Mouse (Mus musculus) embryonic facial prominence, embryonic 12.5 days (tissue): ENCODE measurements around the gene Lhx9. TPM values are rescaled to one million over a fixed set of nuclear protein-coding genes. Genes with fewer than 3 reads are reported as not detected.

Experiments
- ATAC-seq: fragments of 200-750 bp; cut with Nextera tagmentation; 2 replicates; pipeline ENCODE4 v1.8.0; 2017; ENCODE audit not compliant: insufficient number of reproducible peaks, insufficient read depth, low FRiP score, low TSS enrichment
- H3K27ac ChIP-seq: fragments of 300-500 bp; sonication (generic); 2 replicates; pipeline ENCODE4 v1.5.1; 2016; ENCODE audit warnings: mild to moderate bottlenecking
- H3K27me3 ChIP-seq: fragments of 300-500 bp; sonication (generic); 2 replicates; pipeline ENCODE4 v1.6.1; 2016; ENCODE audit warnings: mild to moderate bottlenecking, moderate library complexity
- H3K36me3 ChIP-seq: fragments of 300-500 bp; sonication (generic); 2 replicates; pipeline ENCODE4 v1.6.1; 2016; ENCODE audit warnings: mild to moderate bottlenecking
- H3K4me1 ChIP-seq: fragments of 300-500 bp; sonication (generic); 2 replicates; pipeline ENCODE4 v1.6.1; 2016
- H3K4me2 ChIP-seq: fragments of 300-500 bp; sonication (generic); replicated peaks from 2 replicates; pipeline ENCODE4 v1.6.1; 2016; ENCODE audit warnings: mild to moderate bottlenecking, moderate library complexity
- H3K4me3 ChIP-seq: fragments of 300-500 bp; sonication (generic); 2 replicates; pipeline ENCODE4 v1.5.1; 2016; ENCODE audit warnings: mild to moderate bottlenecking
- H3K9ac ChIP-seq: fragments of 300-500 bp; sonication (generic); 2 replicates; pipeline ENCODE4 v1.6.1; 2016; ENCODE audit warnings: mild to moderate bottlenecking, moderate library complexity
- H3K9me3 ChIP-seq: fragments of 300-500 bp; sonication (generic); 2 replicates; pipeline ENCODE4 v1.6.1; 2016; ENCODE audit warnings: mild to moderate bottlenecking, moderate library complexity
- WGBS: fragments of 180-500 bp; shearing (Covaris S2); methylation state at CpG from one replicate; pipeline ENCODE4 v1.1.7; 2016; 5-methylcytosine and 5-hydroxymethylcytosine counted together
- polyA plus RNA-seq: library from polyadenylated mRNA; unstranded; fragments of >200 nt; fragmentation: Nextera tagmentation; extraction: Ambion mirVana; gene quantifications from 2 replicates; pipeline ENCODE4 v1.2.1, GENCODE M21; 2016

Lhx9 gene
- polyA plus RNA-seq, 1 experiment from 2014 or later, result 0.91 TPM

DNA sequence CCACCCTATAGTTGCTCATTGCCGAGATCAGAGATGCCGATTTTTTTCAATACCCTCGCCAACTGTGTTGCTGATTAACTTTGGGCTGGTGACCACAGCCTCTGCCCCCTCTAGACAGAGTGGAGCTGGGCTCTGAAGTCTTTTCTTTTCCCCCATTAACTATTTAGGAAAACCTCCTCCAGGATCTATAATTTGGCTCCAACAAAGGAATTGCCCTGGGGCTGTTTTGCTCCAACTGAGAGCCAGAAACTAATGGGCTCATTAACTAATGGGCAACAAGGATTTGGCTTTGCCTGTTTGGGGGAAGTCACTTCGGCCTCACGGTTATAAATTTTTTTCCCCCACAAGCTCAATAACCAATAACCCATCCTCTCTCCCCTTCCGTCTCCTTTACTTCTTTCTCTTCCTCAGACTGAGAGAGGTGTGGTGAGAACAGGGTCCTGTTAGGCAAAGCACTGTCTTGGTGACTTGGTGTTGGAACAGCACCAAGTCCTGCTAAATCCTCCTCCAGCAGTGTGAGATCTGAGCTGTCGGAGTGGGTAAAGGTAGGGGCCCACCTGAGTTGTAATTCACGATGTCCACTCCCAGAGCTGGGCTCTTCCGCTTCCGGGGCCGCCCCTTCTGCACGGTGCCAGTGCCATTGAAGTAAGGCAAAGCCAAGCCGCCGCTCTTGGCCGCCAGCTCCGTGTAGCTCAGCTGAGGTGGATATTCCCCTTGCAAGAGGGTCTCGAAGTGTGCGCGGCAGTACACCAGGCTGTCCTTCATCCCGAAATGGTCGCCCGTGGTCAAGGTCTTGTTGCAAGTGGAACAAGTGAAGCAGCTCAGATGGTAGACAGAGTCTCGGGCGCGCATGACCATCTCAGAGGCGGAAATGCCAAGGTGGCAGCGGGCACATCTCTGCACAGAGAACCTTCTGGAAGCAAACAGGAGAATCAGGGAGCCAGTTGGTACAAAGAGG lies 10.3 kb downstream of the Lhx9 start:
- Histone ChIP-seq H3K36me3 (no peaks in the 10 kb centered on the region), H3K27me3 (peaks cover 66% of the 10 kb centered on the region), H3K9me3 (no peaks in the 10 kb centered on the region), H3K4me2 (peak overlapping the region; percentile 25; the same call in 1 of the 2 replicates), H3K4me1 (peaks cover 11% of the 10 kb centered on the region), H3K9ac (no peak overlapping the region), H3K4me3 (peak overlapping the region; percentile 19), H3K27ac (no peak overlapping the region)
- no peak for ATAC-seq
- 8% methylated on average over 27 of the region's 27 CpGs for WGBS

DNA sequence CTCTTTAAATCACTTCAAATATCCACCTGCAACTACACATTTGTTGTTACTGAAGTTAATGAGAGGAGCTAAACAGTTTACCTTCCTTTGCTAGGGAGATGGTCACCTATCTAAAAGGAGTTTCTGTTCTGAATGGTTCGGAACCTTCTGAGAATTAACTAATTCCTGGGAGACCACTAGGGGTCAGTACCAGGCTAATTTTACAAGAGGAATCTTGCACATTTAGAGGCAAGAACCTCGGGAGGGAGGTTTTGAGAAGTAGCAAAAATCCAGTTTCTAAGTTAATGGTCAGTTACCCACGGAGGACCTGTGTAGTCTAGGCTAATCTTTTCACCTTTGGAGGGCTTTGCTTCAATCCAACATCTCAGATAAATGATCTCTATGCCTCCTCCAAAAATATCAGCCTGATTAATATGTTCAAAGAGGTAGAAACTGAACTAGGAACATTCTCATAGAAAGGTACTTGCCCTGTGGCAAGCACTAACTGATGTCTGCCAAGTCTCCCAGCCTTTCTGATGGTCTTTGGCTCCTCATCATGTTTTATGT lies 12.9 kb downstream of the Lhx9 start:
- Histone ChIP-seq H3K27ac (no peak overlapping the region), H3K9ac (no peak overlapping the region), H3K4me3 (no peak overlapping the region), H3K36me3 (no peaks in the 10 kb centered on the region), H3K9me3 (no peaks in the 10 kb centered on the region), H3K27me3 (peaks cover 71% of the 10 kb centered on the region), H3K4me2 (no peak overlapping the region), H3K4me1 (peaks cover 4% of the 10 kb centered on the region; the same call in 1 of the 2 replicates)
- no peak for ATAC-seq
- 3% methylated on average over 3 of the region's 3 CpGs for WGBS

DNA sequence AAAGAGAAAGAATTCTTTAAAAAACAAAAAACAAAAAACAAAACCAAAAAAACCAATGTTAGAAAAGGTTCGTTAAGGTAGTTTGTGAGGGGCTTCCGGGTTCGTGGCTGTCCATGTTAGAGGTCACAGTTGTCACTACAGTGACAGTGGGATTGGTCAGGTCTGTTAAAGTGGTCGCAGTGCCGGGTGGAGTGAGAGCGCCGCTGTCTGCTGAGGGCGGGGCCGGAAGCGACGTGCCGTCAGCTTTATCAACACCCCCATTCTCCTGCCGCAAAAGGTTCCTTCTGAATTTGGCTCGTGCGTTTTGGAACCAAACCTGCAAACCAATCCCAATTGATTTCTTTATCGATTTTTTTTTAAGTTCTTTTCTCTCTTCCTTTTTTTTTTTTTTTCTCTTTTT lies 17.1 kb downstream of the Lhx9 start:
- Histone ChIP-seq H3K4me3 (peak overlapping the region; percentile 28), H3K9me3 (no peaks in the 10 kb centered on the region), H3K36me3 (no peaks in the 10 kb centered on the region), H3K4me2 (peak overlapping the region; percentile 59), H3K9ac (no peak overlapping the region), H3K4me1 (no peaks in the 10 kb centered on the region), H3K27me3 (peaks cover 35% of the 10 kb centered on the region), H3K27ac (no peak overlapping the region)
- under 1% methylated on average over 16 of the region's 16 CpGs for WGBS
- ATAC-seq, result no peak

DNA sequence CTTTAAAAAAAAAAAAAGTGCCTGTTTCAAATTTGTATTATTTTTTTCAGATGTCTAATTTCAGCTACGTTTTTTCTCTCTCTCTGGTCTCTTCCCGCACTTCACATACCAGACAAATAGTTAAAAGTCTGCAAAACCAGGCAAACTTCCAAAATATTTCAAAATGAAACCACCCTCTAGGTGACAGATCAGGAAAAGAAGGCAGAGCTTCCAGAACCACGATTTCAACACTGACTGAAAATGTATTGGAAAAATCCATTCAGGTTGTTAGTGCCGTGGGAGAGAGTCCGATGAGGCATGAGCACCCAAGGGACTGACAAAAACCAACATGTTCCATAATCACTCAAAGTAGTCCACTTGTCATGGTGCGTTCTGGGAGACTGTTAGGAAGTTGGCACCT lies 21.5 kb downstream of the Lhx9 start:
- H3K9ac ChIP-seq, result no peak overlapping the region
- H3K4me3 ChIP-seq, result no peak overlapping the region
- no peaks in the 10 kb centered on the region for H3K9me3 ChIP-seq
- WGBS, result 54% methylated on average over 6 of the region's 6 CpGs
- no peaks in the 10 kb centered on the region for H3K36me3 ChIP-seq
- H3K4me2 ChIP-seq, result no peak overlapping the region
- H3K27me3 ChIP-seq, result peaks cover under 1% of the 10 kb centered on the region
- no peak overlapping the region for H3K27ac ChIP-seq
- ATAC-seq, result no peak
- no peaks in the 10 kb centered on the region for H3K4me1 ChIP-seq

DNA sequence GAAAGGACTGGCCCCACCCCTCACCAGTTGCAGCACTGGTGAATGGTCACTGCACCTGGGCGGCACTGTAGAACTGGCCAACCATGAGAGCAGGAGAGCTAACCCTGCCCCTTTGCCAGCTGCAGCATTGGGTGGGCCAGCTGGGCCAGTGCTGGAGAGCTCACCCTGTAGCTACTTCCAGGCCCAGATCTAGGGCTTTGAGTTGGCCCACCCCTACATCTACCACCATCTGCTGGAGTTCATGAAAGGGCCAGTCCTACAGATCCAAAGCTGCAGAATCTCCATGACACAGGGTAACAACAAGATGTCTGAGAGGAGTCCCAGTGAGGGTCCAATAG lies 25.4 kb downstream of the Lhx9 start:
- Histone ChIP-seq H3K4me1 (no peaks in the 10 kb centered on the region), H3K9me3 (no peaks in the 10 kb centered on the region), H3K4me3 (no peak overlapping the region), H3K9ac (no peak overlapping the region), H3K4me2 (no peak overlapping the region), H3K36me3 (no peaks in the 10 kb centered on the region), H3K27me3 (no peaks in the 10 kb centered on the region), H3K27ac (no peak overlapping the region)
- ATAC-seq, result peak; percentile 35; the same call in 1 of the 2 replicates
- 92% methylated on average over 1 of the region's 1 CpGs for WGBS

DNA sequence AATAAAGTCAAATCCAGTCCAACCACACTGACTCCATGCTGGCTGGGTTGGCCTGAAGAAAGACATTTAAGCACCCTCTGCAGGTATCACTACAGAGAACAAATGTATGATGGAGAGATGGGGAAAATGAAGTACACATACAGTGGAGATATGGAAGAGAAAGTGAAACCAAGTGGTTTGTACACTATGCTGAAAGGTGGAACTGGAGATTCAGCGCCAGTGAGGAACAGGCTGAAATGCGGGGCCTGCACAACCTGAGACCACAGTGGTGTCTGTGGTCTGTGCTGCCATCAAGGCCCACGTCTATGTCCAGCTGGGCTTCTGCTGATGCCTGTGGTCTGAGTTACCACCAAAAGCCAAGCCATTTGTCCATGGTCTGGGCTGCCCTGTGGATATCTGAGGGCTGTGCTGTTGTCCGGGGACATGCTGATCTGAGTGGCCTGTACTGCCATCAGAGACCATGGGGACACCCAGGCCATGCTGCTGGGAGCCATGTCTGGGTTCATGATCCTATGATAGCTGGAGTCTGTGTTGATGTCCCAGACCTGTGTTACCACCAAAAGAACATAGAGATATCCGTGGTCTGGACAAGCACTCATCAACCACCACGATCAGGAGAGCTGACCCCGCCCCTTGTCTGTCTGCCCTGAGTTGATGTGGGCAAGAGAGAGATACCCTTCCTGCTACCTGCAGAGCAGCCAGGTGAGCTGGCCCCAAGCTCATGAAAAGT lies 26.0 kb downstream of the Lhx9 start:
- Histone ChIP-seq H3K4me3 (no peak overlapping the region), H3K4me2 (no peak overlapping the region), H3K36me3 (no peaks in the 10 kb centered on the region), H3K27ac (no peak overlapping the region), H3K9ac (no peak overlapping the region), H3K4me1 (no peaks in the 10 kb centered on the region), H3K27me3 (no peaks in the 10 kb centered on the region), H3K9me3 (no peaks in the 10 kb centered on the region)
- 87% methylated on average over 7 of the region's 7 CpGs for WGBS
- ATAC-seq, result 0 out of 2 replicates have a peak, but pooled peaks have one; percentile 47

GRCm38 (mm10) chr1:138801732-138802131 lies 46.6 kb downstream of the Lhx9 start:
- no peak overlapping the region for H3K27ac ChIP-seq
- ATAC-seq, result no peak
- H3K4me2 ChIP-seq, result no peak overlapping the region
- H3K9me3 ChIP-seq, result no peaks in the 10 kb centered on the region
- no peaks in the 10 kb centered on the region for H3K27me3 ChIP-seq
- H3K9ac ChIP-seq, result no peak overlapping the region
- H3K4me1 ChIP-seq, result no peaks in the 10 kb centered on the region
- 41% methylated on average over 3 of the region's 3 CpGs for WGBS
- no peak overlapping the region for H3K4me3 ChIP-seq
- H3K36me3 ChIP-seq, result no peaks in the 10 kb centered on the region

GRCm38 (mm10) chr1:138801296-138801695 lies 47.1 kb downstream of the Lhx9 start:
- Histone ChIP-seq H3K4me2 (no peak overlapping the region), H3K4me3 (no peak overlapping the region), H3K4me1 (no peaks in the 10 kb centered on the region), H3K9ac (no peak overlapping the region), H3K27ac (no peak overlapping the region), H3K36me3 (no peaks in the 10 kb centered on the region), H3K9me3 (no peaks in the 10 kb centered on the region), H3K27me3 (no peaks in the 10 kb centered on the region)
- ATAC-seq, result no peak
- WGBS, result 57% methylated on average over 3 of the region's 3 CpGs

DNA sequence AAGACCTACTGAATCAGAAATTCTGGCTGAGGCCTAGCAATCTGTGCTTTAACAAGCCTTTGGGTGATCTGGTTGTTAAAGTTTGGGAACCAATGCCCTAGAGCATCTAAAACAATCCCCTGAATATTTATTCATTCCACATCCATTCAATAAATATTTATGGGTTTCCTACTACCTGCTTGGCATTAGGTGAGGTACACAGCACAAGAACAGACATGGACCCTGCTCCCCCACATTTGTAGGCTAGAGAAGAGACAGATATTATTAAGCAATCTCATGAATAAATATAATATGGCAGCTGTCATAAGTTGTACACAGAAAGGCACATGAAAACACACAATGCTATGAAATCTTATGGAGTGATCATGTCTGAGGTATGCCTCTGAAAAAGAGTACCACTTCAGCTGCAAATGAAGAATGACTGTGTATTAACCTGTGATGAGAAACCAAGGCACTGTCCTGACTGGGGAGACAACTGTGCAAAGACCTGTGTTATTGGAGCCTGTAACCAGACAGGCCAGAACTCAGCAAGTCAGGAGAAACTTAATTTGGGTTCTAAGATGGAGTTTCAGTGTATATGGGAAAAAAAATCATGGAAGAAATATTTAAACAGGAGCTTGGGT lies 48.6 kb downstream of the Lhx9 start:
- Histone ChIP-seq H3K9ac (no peak overlapping the region), H3K9me3 (no peaks in the 10 kb centered on the region), H3K4me1 (no peaks in the 10 kb centered on the region), H3K27me3 (no peaks in the 10 kb centered on the region), H3K27ac (no peak overlapping the region), H3K36me3 (no peaks in the 10 kb centered on the region), H3K4me2 (no peak overlapping the region), H3K4me3 (no peak overlapping the region)
- ATAC-seq, result no peak

DNA sequence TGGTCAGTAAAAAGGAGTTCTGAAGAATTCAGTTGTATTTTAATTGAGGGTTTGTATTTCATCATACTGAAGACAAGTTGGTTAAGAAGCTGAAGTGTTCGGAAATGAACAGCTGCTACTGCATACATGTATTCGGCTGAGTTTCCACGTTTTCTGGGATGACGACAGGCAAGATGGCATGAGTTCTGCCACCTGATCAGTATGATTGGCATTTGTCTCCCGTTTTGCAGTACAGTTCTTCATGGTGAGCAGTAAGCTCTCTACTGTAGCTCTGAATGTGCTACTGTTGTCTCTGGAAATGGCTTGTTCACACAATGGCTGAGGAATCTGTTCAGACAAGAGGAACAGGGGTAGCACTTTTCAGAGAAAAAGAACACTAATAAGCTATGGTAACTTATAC lies 50.3 kb downstream of the Lhx9 start:
- H3K27me3 ChIP-seq, result no peaks in the 10 kb centered on the region
- WGBS, result 84% methylated on average over 5 of the region's 5 CpGs
- no peak overlapping the region for H3K4me3 ChIP-seq

DNA sequence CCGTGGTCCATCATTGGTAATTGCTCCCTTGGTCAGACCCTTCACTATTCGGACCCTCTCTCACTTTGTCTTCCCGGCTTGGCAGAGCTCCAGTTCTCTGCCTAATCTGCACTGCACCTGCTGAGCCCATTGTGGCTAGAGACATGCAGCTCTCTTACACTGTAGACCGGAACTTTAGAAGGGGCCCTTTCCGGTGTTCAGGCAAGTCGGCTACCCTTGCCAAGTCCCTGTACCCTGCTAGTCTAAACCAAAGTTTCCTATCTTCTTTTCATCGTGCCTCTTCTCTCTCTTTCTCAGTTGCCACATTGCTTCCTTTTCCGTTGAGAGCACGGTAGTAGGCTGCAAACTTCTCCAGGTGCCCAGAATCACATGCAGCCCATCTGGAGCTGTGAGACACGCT lies 62.5 kb downstream of the Lhx9 start:
- H3K9me3 ChIP-seq, result no peaks in the 10 kb centered on the region
- H3K9ac ChIP-seq, result no peak overlapping the region
- WGBS, result 72% methylated on average over 10 of the region's 10 CpGs
- 0 out of 2 replicates have a peak, but pooled peaks cover 2% of the 10 kb centered on the region for H3K4me1 ChIP-seq
- no peaks in the 10 kb centered on the region for H3K27me3 ChIP-seq
- no peak for ATAC-seq
- no peaks in the 10 kb centered on the region for H3K36me3 ChIP-seq
- no peak overlapping the region for H3K4me2 ChIP-seq
- no peak overlapping the region for H3K27ac ChIP-seq
- no peak overlapping the region for H3K4me3 ChIP-seq

More for the DNA sequence above, 50.3 kb downstream of the Lhx9 start:
- Histone ChIP-seq H3K4me2 (no peak overlapping the region), H3K27ac (no peak overlapping the region), H3K9me3 (no peaks in the 10 kb centered on the region), H3K36me3 (no peaks in the 10 kb centered on the region), H3K9ac (no peak overlapping the region), H3K4me1 (no peaks in the 10 kb centered on the region)
- no peak for ATAC-seq
